Mouse (Mus musculus) stomach, postnatal 0 days (tissue): Measurements from ENCODE around the gene Elmod2. TPM values are rescaled to one million over a fixed set of nuclear protein-coding genes. Genes with fewer than 3 reads are reported as not detected.

Experiments
- ATAC-seq: fragments of 200-750 bp; cut with Nextera tagmentation; 2 replicates; pipeline ENCODE4 v1.8.0; 2017; ENCODE audit not compliant: low FRiP score, low TSS enrichment
- DNase-seq: peaks from one replicate; pipeline ENCODE4 v3.0.0-alpha.2; 2016; ENCODE audit warnings: low spot score
- H3K27ac ChIP-seq: fragments of 300-500 bp; sonication (generic); replicated peaks from 2 replicates; pipeline ENCODE4 v1.5.1; 2014; ENCODE audit warnings: mild to moderate bottlenecking, control low read depth
- H3K27me3 ChIP-seq: fragments of 300-500 bp; sonication (generic); 2 replicates; pipeline ENCODE4 v1.6.1; 2014; ENCODE audit warnings: low read length; ENCODE audit not compliant: control insufficient read depth, insufficient read depth
- H3K36me3 ChIP-seq: fragments of 300-500 bp; sonication (generic); 2 replicates; pipeline ENCODE4 v1.6.1; 2014; ENCODE audit warnings: low read length, mixed read lengths; ENCODE audit not compliant: control insufficient read depth, insufficient read depth
- H3K4me1 ChIP-seq: fragments of 300-500 bp; sonication (generic); replicated peaks from 2 replicates; pipeline ENCODE4 v1.6.1; 2014; ENCODE audit warnings: antibody characterized with exemption; ENCODE audit not compliant: control insufficient read depth, insufficient read depth
- H3K4me2 ChIP-seq: fragments of 300-500 bp; sonication (generic); replicated peaks from 2 replicates; pipeline ENCODE4 v1.6.1; 2014; ENCODE audit warnings: low read depth, mild to moderate bottlenecking, control low read depth, moderate library complexity
- H3K4me3 ChIP-seq: fragments of 300-500 bp; sonication (generic); 2 replicates; pipeline ENCODE4 v1.5.1; 2014; ENCODE audit warnings: low read depth, low read length, control low read depth
- H3K9ac ChIP-seq: fragments of 300-500 bp; sonication (generic); 2 replicates; pipeline ENCODE4 v1.6.1; 2014; ENCODE audit warnings: mild to moderate bottlenecking, low read length, control low read depth, mixed read lengths
- H3K9me3 ChIP-seq: fragments of 300-500 bp; sonication (generic); 2 replicates; pipeline ENCODE4 v1.6.1; 2016; ENCODE audit warnings: low read length; ENCODE audit not compliant: control insufficient read depth
- CTCF ChIP-seq: IDR thresholded peaks from 2 replicates; pipeline ENCODE4 v1.5.1; 2016; ENCODE audit warnings: antibody characterized with exemption, low read depth, mild to moderate bottlenecking, moderate library complexity
- EP300 ChIP-seq: optimal IDR thresholded peaks from 2 replicates; pipeline ENCODE3; 2016; ENCODE audit warnings: antibody characterized with exemption
- WGBS: fragments of 180-500 bp; shearing (Covaris S2); extraction: QIAGEN DNeasy Blood & Tissue Kit; methylation state at CpG from one replicate; pipeline ENCODE4 v1.1.7; 2014; 5-methylcytosine and 5-hydroxymethylcytosine counted together
- polyA plus RNA-seq: library from polyadenylated mRNA; unstranded; fragments of >200 nt; fragmentation: Nextera tagmentation; extraction: Ambion mirVana; gene quantifications from 2 replicates; pipeline ENCODE4 v1.2.1, GENCODE M21; 2015

Elmod2 gene
- polyA plus RNA-seq, 1 experiment from 2014 or later, result 6.5 TPM

- WGBS, result 67% methylated on average over 1 of the region's 1 CpGs
- no peak overlapping the region for H3K27ac ChIP-seq
- no peak overlapping the region for H3K4me3 ChIP-seq
- no peaks in the 10 kb centered on the region for H3K9me3 ChIP-seq
- H3K4me1 ChIP-seq, result no peaks in the 10 kb centered on the region
- peak; percentile 63 for TF ChIP-seq CTCF
- TF ChIP-seq EP300, result no peak
- ATAC-seq, result no peak
- no peak for DNase-seq
- no peaks in the 10 kb centered on the region for H3K27me3 ChIP-seq
- no peak overlapping the region for H3K9ac ChIP-seq
- no peak overlapping the region for H3K4me2 ChIP-seq
- H3K36me3 ChIP-seq, result no peaks in the 10 kb centered on the region
These were observed 32.2 kb downstream of the Elmod2 start for GRCm38 (mm10) chr8:83300135-83300534.

DNA sequence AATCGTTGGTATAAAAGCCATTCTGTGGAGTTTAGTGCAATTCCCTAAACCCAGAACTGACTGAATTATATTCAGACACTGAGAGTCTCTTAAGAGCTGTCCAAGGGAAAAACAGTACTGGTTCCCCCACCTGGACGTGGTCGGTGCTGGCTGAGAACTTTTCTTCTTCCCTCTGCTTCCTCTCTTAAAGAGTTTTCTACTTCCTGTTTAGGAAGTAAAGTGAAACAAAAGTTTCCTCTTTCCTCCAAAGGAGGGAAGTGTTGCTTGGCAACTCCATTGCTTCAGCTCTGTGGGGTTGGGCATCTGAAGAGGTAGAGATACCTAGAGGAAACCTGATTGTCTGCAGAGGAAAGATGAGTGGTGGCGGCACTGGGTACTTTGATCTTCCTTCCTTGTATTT is 34.9 kb downstream of the Elmod2 start:
- Histone ChIP-seq H3K27me3 (no peaks in the 10 kb centered on the region), H3K27ac (no peak overlapping the region), H3K4me3 (no peak overlapping the region), H3K9ac (no peak overlapping the region), H3K36me3 (no peaks in the 10 kb centered on the region), H3K9me3 (no peaks in the 10 kb centered on the region), H3K4me1 (no peaks in the 10 kb centered on the region), H3K4me2 (no peak overlapping the region)
- 54% methylated on average over 4 of the region's 4 CpGs for WGBS
- ATAC-seq (no peak), DNase-seq (no peak)
- TF ChIP-seq EP300, result no peak
- TF ChIP-seq CTCF, result no peak

DNA sequence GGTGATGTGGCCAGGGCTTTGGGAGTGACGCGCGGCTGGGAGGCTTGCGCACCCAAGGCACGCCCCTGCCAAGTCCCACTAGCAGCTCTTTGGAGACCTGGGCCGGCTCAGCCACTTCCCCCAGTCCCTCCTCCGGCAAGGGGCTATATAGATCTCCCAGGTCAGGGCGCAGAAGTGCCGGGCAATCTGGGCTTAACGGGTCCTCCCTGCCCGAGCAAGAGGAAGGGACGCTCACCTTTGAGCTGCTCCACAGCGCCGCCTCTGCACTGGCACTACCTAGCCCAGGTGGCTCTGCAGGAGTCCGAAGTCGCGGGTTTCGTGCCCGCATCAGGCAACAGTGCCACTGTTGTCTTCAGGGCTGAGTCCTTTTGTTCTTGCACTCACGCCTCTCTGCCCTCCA is 42.1 kb downstream of the Elmod2 start, which contains the start of gene Ucp1:
Gene Ucp1, plus strand, starts transcription at position 177 of the 400 bp plus-strand sequence.
- Histone ChIP-seq H3K27ac (no peak within 1 kb of the TSS), H3K4me1 (peaks cover 3% of the 10 kb centered on the region; the same call in 1 of the 2 replicates), H3K27me3 (no peaks in the 10 kb centered on the region), H3K4me2 (peak within 1 kb of the TSS; percentile 42), H3K36me3 (no peaks in the 10 kb centered on the region), H3K9me3 (no peaks in the 10 kb centered on the region), H3K9ac (no peak within 1 kb of the TSS), H3K4me3 (peak within 1 kb of the TSS; percentile 18)
- DNase-seq (peak; percentile 53), ATAC-seq (peak; percentile 51; the same call in 1 of the 2 replicates)
- TF ChIP-seq CTCF, result peak; percentile 51
- TF ChIP-seq EP300, result no peak
- 4% methylated on average over 20 of the region's 20 CpGs for WGBS

DNA sequence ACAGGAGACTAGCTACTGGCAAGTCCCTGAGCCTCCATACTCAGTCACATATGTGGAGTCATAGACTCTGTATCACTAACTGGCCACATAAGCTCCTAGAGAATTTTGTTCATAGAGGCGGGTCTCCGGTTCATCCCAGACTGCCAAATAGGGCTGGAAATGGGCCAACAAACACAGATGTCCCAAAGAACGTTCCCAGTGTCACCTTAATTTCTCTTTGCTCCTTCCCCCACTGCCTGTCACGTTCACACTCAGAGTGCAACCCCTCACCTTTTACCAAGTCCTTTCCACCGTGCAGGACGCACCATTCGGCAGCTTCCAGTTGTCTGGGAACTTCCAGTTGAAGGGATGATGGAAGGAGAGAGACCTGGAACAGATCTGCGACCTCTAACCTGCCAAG is 46.9 kb downstream of the Elmod2 start:
- no peaks in the 10 kb centered on the region for H3K27me3 ChIP-seq
- no peak overlapping the region for H3K4me3 ChIP-seq
- no peak overlapping the region for H3K9ac ChIP-seq
- DNase-seq, result no peak
- no peak overlapping the region for H3K4me2 ChIP-seq
- 74% methylated on average over 8 of the region's 8 CpGs for WGBS
- H3K9me3 ChIP-seq, result no peaks in the 10 kb centered on the region
- ATAC-seq, result no peak
- H3K4me1 ChIP-seq, result peaks cover 2% of the 10 kb centered on the region; the same call in 1 of the 2 replicates
- no peak overlapping the region for H3K27ac ChIP-seq
- no peaks in the 10 kb centered on the region for H3K36me3 ChIP-seq
- TF ChIP-seq CTCF (no peak), EP300 (no peak)

DNA sequence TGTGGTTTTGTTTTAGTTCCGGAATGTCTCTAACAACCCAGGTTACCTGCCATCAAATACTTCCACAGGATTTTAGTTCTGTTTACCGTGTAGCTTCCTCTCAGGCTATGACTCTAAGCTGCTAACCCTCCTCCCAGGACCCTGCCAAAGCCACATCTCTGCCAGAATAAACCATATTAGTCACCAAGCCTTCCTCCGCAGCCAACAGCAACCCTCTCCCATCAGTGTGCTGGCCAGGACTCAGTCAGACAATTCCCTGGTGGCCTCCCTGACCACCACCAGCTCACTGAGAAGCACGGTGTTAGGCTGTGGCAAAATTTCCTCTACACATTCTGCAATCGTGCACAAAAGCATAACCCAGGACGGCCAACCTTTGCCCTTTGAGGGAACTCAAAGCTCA is 53.9 kb downstream of the Elmod2 start:
- ATAC-seq (no peak), DNase-seq (peak; percentile 9)
- no peaks in the 10 kb centered on the region for H3K27me3 ChIP-seq
- WGBS, result 75% methylated on average over 6 of the region's 6 CpGs
- no peak overlapping the region for H3K27ac ChIP-seq
- no peak for TF ChIP-seq CTCF
- TF ChIP-seq EP300, result no peak
- H3K4me3 ChIP-seq, result no peak overlapping the region
- no peaks in the 10 kb centered on the region for H3K36me3 ChIP-seq
- H3K4me2 ChIP-seq, result no peak overlapping the region
- H3K9me3 ChIP-seq, result no peaks in the 10 kb centered on the region
- H3K9ac ChIP-seq, result no peak overlapping the region
- H3K4me1 ChIP-seq, result no peaks in the 10 kb centered on the region

- no peak for DNase-seq
- 49% methylated on average over 11 of the region's 11 CpGs for WGBS
These were observed 57.8 kb downstream of the Elmod2 start for GRCm38 (mm10) chr8:83274470-83274869.

More at GRCm38 (mm10) chr8:83274470-83274869, 57.8 kb downstream of the Elmod2 start:
- H3K36me3 ChIP-seq, result no peaks in the 10 kb centered on the region; the same call in 1 of the 2 replicates
- H3K4me2 ChIP-seq, result no peak overlapping the region
- no peak overlapping the region for H3K27ac ChIP-seq
- TF ChIP-seq CTCF (no peak), EP300 (no peak)
- no peaks in the 10 kb centered on the region for H3K27me3 ChIP-seq
- ATAC-seq, result no peak
- H3K9ac ChIP-seq, result no peak overlapping the region
- no peak overlapping the region for H3K4me3 ChIP-seq
- H3K9me3 ChIP-seq, result no peaks in the 10 kb centered on the region
- no peaks in the 10 kb centered on the region for H3K4me1 ChIP-seq
